20 mouse cellular contexts compared by ENCODE assay signal in genomic region chr6:38779411-38779810, GRCm38 (mm10).
A peak's percentile ranks its signal among the peaks of the same experiment; 100 is the strongest.
DNase-seq lines count a peak whose midpoint lies in the region; ATAC-seq and TF ChIP-seq lines count a peak whose summit lies in the region.
"Had no signal": no experiment of that assay in that cellular context is flagged by ENCODE, and none has a peak within 500 bp of the region (broad histone marks: within the 10 kb centered on the region; RNA-seq: fewer than 3 reads in every experiment).

No protein-coding gene starts in this region.

- no peak overlapping the region for H3K4me3 ChIP-seq in liver, adult 2 months (ENCODE audit: insufficient read depth, low read depth, low read length)
- no peak overlapping the region for H3K4me3 ChIP-seq in liver, postnatal 0 days (ENCODE audit: low read depth, low read length)
- H3K4me3 ChIP-seq: embryonic facial prominence, embryonic 10.5 days; forebrain, embryonic 15.5 days; heart, embryonic 12.5 days; layer of hippocampus, adult 2 months had no signal

- no peak for TF ChIP-seq POLR2A in liver, adult 2 months (IDR thresholded peaks at IDR 0.05; ENCODE audit: extremely low read depth, insufficient read depth, low read length)

- H3K27ac ChIP-seq in liver, adult 2 months (replicated peaks; ENCODE audit: insufficient read depth, low read depth, low read length) = no peak overlapping the region
- H3K27ac ChIP-seq in liver, postnatal 0 days (ENCODE audit: low read depth) = 0 out of 2 replicates have a peak overlapping the region, but pooled peaks have one; percentile 6
- H3K27ac ChIP-seq: embryonic facial prominence, embryonic 10.5 days; forebrain, embryonic 15.5 days; layer of hippocampus, adult 2 months had no signal

- peaks cover 17% of the 10 kb centered on the region for H3K79me2 ChIP-seq in liver, adult 2 months (ENCODE audit: control insufficient read depth, insufficient read depth, low read length)

- no peaks in the 10 kb centered on the region for H3K9me3 ChIP-seq in liver, postnatal 0 days (ENCODE audit: low read length)
- H3K9me3 ChIP-seq: embryonic facial prominence, embryonic 10.5 days; forebrain, embryonic 15.5 days; heart, embryonic 12.5 days had no signal

- no peaks in the 10 kb centered on the region for H3K36me3 ChIP-seq in liver, adult 2 months (ENCODE audit: control insufficient read depth, insufficient read depth, low read length)
- peaks cover 10% of the 10 kb centered on the region for H3K36me3 ChIP-seq in liver, postnatal 0 days (replicated peaks; ENCODE audit: insufficient read depth, low read length)
- H3K36me3 ChIP-seq: forebrain, embryonic 15.5 days; heart, embryonic 12.5 days had no signal

- 93% methylated on average over 7 of the region's 7 CpGs for WGBS in liver, adult 2 months
- WGBS in liver, postnatal 0 days (ENCODE audit: insufficient replicate concordance) = 92% methylated on average over 7 of the region's 7 CpGs

- no peaks in the 10 kb centered on the region for H3K27me3 ChIP-seq in liver, adult 2 months (ENCODE audit: control insufficient read depth, insufficient read depth, low read length)
- H3K27me3 ChIP-seq in liver, postnatal 0 days (ENCODE audit: insufficient read depth, low read length) = no peaks in the 10 kb centered on the region
- H3K27me3 ChIP-seq: forebrain, embryonic 15.5 days; heart, embryonic 12.5 days had no signal

- H3K9ac ChIP-seq in liver, adult 2 months (ENCODE audit: low read depth, low read length) = no peak overlapping the region
- no peak overlapping the region for H3K9ac ChIP-seq in liver, postnatal 0 days (replicated peaks)
- H3K9ac ChIP-seq: forebrain, embryonic 15.5 days; heart, embryonic 12.5 days had no signal

- peak; percentile 22 for DNase-seq in CD4-positive, CD25-positive, alpha-beta regulatory T cell, adult 2 months (ENCODE audit: low read depth, low spot score)
- DNase-seq in liver, adult 2 months (ENCODE audit: extremely low read depth, low read depth, low spot score) = no peak
- DNase-seq in liver = no peak
- DNase-seq in liver, postnatal 0 days = no peak
- no peak for DNase-seq in spleen, adult 12 weeks (ENCODE audit: low spot score)
- no peak for DNase-seq in adrenal gland, postnatal 10 days
- DNase-seq: cerebellum, adult 8-10 months; gastrocnemius, postnatal 25 days; kidney, adult 2 months; kidney, postnatal 14 days; layer of hippocampus, postnatal 36 days; right cerebral cortex, postnatal 4 days; thymus, postnatal 25 days had no signal

- peak; percentile 23; the same call in 1 of the 2 replicates for TF ChIP-seq CTCF in liver, adult 2 months (IDR thresholded peaks at IDR 0.05; ENCODE audit: low read depth, low read length)
- TF ChIP-seq CTCF in liver, postnatal 0 days (IDR thresholded peaks at IDR 0.05; ENCODE audit: low read depth) = no peak

- TF ChIP-seq EP300 in liver, postnatal 0 days (IDR thresholded peaks at IDR 0.05; ENCODE audit: low read depth) = no peak

- ATAC-seq in CD4-positive, CD25-positive, alpha-beta regulatory T cell, adult 4 months = no peak
- 0 out of 2 replicates have a peak, but pooled peaks have one; percentile 22 for ATAC-seq in erythroid progenitor cell, adult 5-6 weeks (replicated peaks; ENCODE audit: low FRiP score, poor library complexity, severe bottlenecking)
- ATAC-seq in liver, postnatal 0 days = no peak
- ATAC-seq: forebrain, embryonic 15.5 days; hindbrain, embryonic 16.5 days had no signal

- peak overlapping the region; percentile 38; the same call in 1 of the 2 replicates for H3K4me2 ChIP-seq in liver, postnatal 0 days (ENCODE audit: low read depth, low read length)
- H3K4me2 ChIP-seq: forebrain, embryonic 15.5 days; heart, embryonic 12.5 days had no signal

- H3K4me1 ChIP-seq in liver, adult 2 months (ENCODE audit: control insufficient read depth, insufficient read depth, low read length) = no peaks in the 10 kb centered on the region; the same call in 1 of the 2 replicates
- H3K4me1 ChIP-seq in liver, postnatal 0 days (ENCODE audit: insufficient read depth) = peaks cover 17% of the 10 kb centered on the region
- H3K4me1 ChIP-seq: embryonic facial prominence, embryonic 10.5 days had no signal
